Mouse (Mus musculus): ENCODE measurements around the gene Rhbdd3. TPM values are rescaled to one million over a fixed set of nuclear protein-coding genes. Genes with fewer than 3 reads are reported as not detected.
A peak's percentile ranks its signal among the peaks of the same experiment; 100 is the strongest.

Rhbdd3 gene
- total RNA-seq, 2 experiments from 2014 or later, result 23.4 to 24.6 TPM

- intact Hi-C loops (cut with DNase I), result no loop called here
- no peak for DNase-seq (ENCODE audit: extremely low spot score in 1 of 2, low spot score in 2 of 2)
Observed at GRCm38 (mm10) chr11:5102384-5102783, 3.7 kb downstream of the Rhbdd3 start.

- intact Hi-C loops (cut with DNase I), result no loop called here
- DNase-seq (ENCODE audit: extremely low spot score in 1 of 2, low spot score in 2 of 2), result peak in 1 of 2 experiments; percentile 24
Observed at GRCm38 (mm10) chr11:5103986-5104509, 5.3 kb downstream of the Rhbdd3 start.

- intact Hi-C loops (cut with DNase I), result no loop called here
- DNase-seq (ENCODE audit: extremely low spot score in 1 of 2, low spot score in 2 of 2), result peak in 1 of 2 experiments; percentile 30
Observed at GRCm38 (mm10) chr11:5109441-5109840, 10.7 kb downstream of the Rhbdd3 start.

GRCm38 (mm10) chr11:5113645-5114044 is 14.9 kb downstream of the Rhbdd3 start:
- intact Hi-C loops (cut with DNase I), result loop anchor here (10.0 kb wide), 1 partner anchor 361 kb away; no protein-coding TSS in a partner anchor
- DNase-seq (ENCODE audit: extremely low spot score in 1 of 2, low spot score in 2 of 2), result no peak

- intact Hi-C loops (cut with DNase I), result loop anchor here (5.0 to 10.0 kb wide), 2 partner anchors 147 to 360 kb away; partner anchors contain the start of gene Kremen1
- DNase-seq (ENCODE audit: extremely low spot score in 1 of 2, low spot score in 2 of 2), result peak; percentile 71 to 90
Observed at GRCm38 (mm10) chr11:5114931-5115581, 16.3 kb downstream of the Rhbdd3 start.

- intact Hi-C loops (cut with DNase I), result no loop called here
- DNase-seq (ENCODE audit: extremely low spot score in 1 of 2, low spot score in 2 of 2), result no peak
Observed at GRCm38 (mm10) chr11:5125713-5126112, 27.0 kb downstream of the Rhbdd3 start.

GRCm38 (mm10) chr11:5129035-5129480 is 30.3 kb downstream of the Rhbdd3 start:
- DNase-seq (ENCODE audit: extremely low spot score in 1 of 2, low spot score in 2 of 2), result no peak
- intact Hi-C loops (cut with DNase I), result no loop called here

- intact Hi-C loops (cut with DNase I), result no loop called here
- no peak for DNase-seq (ENCODE audit: extremely low spot score in 1 of 2, low spot score in 2 of 2)
Observed at GRCm38 (mm10) chr11:5130111-5130665, 31.5 kb downstream of the Rhbdd3 start.

- intact Hi-C loops (cut with DNase I), result no loop called here
- no peak for DNase-seq (ENCODE audit: extremely low spot score in 1 of 2, low spot score in 2 of 2)
Observed at GRCm38 (mm10) chr11:5132751-5133150, 34.0 kb downstream of the Rhbdd3 start.

GRCm38 (mm10) chr11:5135914-5136313 is 37.2 kb downstream of the Rhbdd3 start:
- intact Hi-C loops (cut with DNase I), result no loop called here
- DNase-seq (ENCODE audit: extremely low spot score in 1 of 2, low spot score in 2 of 2), result no peak

GRCm38 (mm10) chr11:5138642-5139041 is 39.9 kb downstream of the Rhbdd3 start:
- no peak for DNase-seq (ENCODE audit: extremely low spot score in 1 of 2, low spot score in 2 of 2)
- intact Hi-C loops (cut with DNase I), result no loop called here

GRCm38 (mm10) chr11:5139372-5139771 is 40.6 kb downstream of the Rhbdd3 start:
- DNase-seq (ENCODE audit: extremely low spot score in 1 of 2, low spot score in 2 of 2), result no peak
- intact Hi-C loops (cut with DNase I), result no loop called here

- DNase-seq (ENCODE audit: extremely low spot score in 1 of 2, low spot score in 2 of 2), result peak in 1 of 2 experiments; percentile 80
Observed at GRCm38 (mm10) chr11:5140619-5141018, 41.9 kb downstream of the Rhbdd3 start.

GRCm38 (mm10) chr11:5141252-5141651 is 42.5 kb downstream of the Rhbdd3 start:
- intact Hi-C loops (cut with DNase I), result no loop called here
- DNase-seq (ENCODE audit: extremely low spot score in 1 of 2, low spot score in 2 of 2), result no peak

More at GRCm38 (mm10) chr11:5140619-5141018, 41.9 kb downstream of the Rhbdd3 start:
- intact Hi-C loops (cut with DNase I), result no loop called here

- DNase-seq (ENCODE audit: extremely low spot score in 1 of 2, low spot score in 2 of 2), result no peak
- intact Hi-C loops (cut with DNase I), result no loop called here
Observed at GRCm38 (mm10) chr11:5141965-5142364, 43.2 kb downstream of the Rhbdd3 start.

GRCm38 (mm10) chr11:5145600-5145999 is 46.9 kb downstream of the Rhbdd3 start:
- intact Hi-C loops (cut with DNase I), result no loop called here
- DNase-seq (ENCODE audit: extremely low spot score in 1 of 2, low spot score in 2 of 2), result no peak

GRCm38 (mm10) chr11:5149249-5149648 is 50.5 kb downstream of the Rhbdd3 start:
- no peak for DNase-seq (ENCODE audit: extremely low spot score in 1 of 2, low spot score in 2 of 2)
- intact Hi-C loops (cut with DNase I), result no loop called here

- DNase-seq (ENCODE audit: extremely low spot score in 1 of 2, low spot score in 2 of 2), result no peak
- intact Hi-C loops (cut with DNase I), result no loop called here
Observed at GRCm38 (mm10) chr11:5149955-5150354, 51.2 kb downstream of the Rhbdd3 start.

GRCm38 (mm10) chr11:5150416-5151246 is 51.9 kb downstream of the Rhbdd3 start:
- DNase-seq (ENCODE audit: extremely low spot score in 1 of 2, low spot score in 2 of 2), result no peak
- intact Hi-C loops (cut with DNase I), result no loop called here

All from left cerebral cortex, postnatal 10 days (tissue).